Mouse (Mus musculus): Measurements from ENCODE around the gene Gsk3a.

GRCm38 (mm10) chr7:25275555-25276298, 38.1 kb upstream of the Gsk3a start:
- TF ChIP-seq CTCF (IDR thresholded peaks at IDR 0.05; ENCODE audit: borderline replicate concordance, insufficient read depth, low read depth, low read length) (no peak), POLR2A (IDR thresholded peaks at IDR 0.05; ENCODE audit: borderline replicate concordance, insufficient read depth, low read length) (no peak)
